Mouse (Mus musculus): ENCODE results near the gene Triml2.

The Triml2 gene

GRCm38 (mm10) chr8:43180054-43180690 is at the start of gene Triml2:
Gene Triml2, plus strand, starts transcription at chr8:43180541.
- DNase-seq (ENCODE audit: low spot score in 2 of 2): no peak

- no peak for DNase-seq (ENCODE audit: low spot score in 2 of 2)
These were observed 39.0 kb upstream of the Triml2 start, which contains the start of gene Triml1 for GRCm38 (mm10) chr8:43141386-43141785. Gene Triml1, minus strand, starts transcription at chr8:43141486.

GRCm38 (mm10) chr8:43149307-43149706 is 31.0 kb upstream of the Triml2 start:
- no peak for DNase-seq (ENCODE audit: low spot score in 2 of 2)

- DNase-seq (ENCODE audit: low spot score in 2 of 2): no peak
These were observed 17.1 kb upstream of the Triml2 start for GRCm38 (mm10) chr8:43163255-43163654.

GRCm38 (mm10) chr8:43164453-43164852 is 15.9 kb upstream of the Triml2 start:
- DNase-seq (ENCODE audit: low spot score in 2 of 2): no peak

GRCm38 (mm10) chr8:43168083-43168482 is 12.3 kb upstream of the Triml2 start:
- no peak for DNase-seq (ENCODE audit: low spot score in 2 of 2)

- no peak for DNase-seq (ENCODE audit: low spot score in 2 of 2)
These were observed 11.0 kb upstream of the Triml2 start for GRCm38 (mm10) chr8:43169249-43169755.

- DNase-seq (ENCODE audit: low spot score in 2 of 2): no peak
These were observed 3.4 kb upstream of the Triml2 start for GRCm38 (mm10) chr8:43176766-43177486.

GRCm38 (mm10) chr8:43178263-43178662 is 2.1 kb upstream of the Triml2 start:
- no peak for DNase-seq (ENCODE audit: low spot score in 2 of 2)

- DNase-seq (ENCODE audit: low spot score in 2 of 2): no peak
These were observed 1.2 kb upstream of the Triml2 start for GRCm38 (mm10) chr8:43179189-43179588.

GRCm38 (mm10) chr8:43182281-43182680 is 1.9 kb downstream of the Triml2 start:
- no peak for DNase-seq (ENCODE audit: low spot score in 2 of 2)

- no peak for DNase-seq (ENCODE audit: low spot score in 2 of 2)
These were observed 35.2 kb downstream of the Triml2 start for GRCm38 (mm10) chr8:43215554-43215953.

- no peak for DNase-seq (ENCODE audit: low spot score in 2 of 2)
These were observed 63.0 kb downstream of the Triml2 start for GRCm38 (mm10) chr8:43243326-43243725.

Data from cerebellum, postnatal 4 days (tissue).